ENCODE assay signal across 8 mouse cellular contexts in genomic region chr17:47294091-47294534, GRCm38 (mm10).
DNase-seq lines count a peak whose midpoint lies in the region; ATAC-seq lines count a peak whose summit lies in the region.

No protein-coding gene starts in this region.

- H3K9me3 ChIP-seq in limb, embryonic 12.5 days = no peaks in the 10 kb centered on the region
- no peaks in the 10 kb centered on the region for H3K9me3 ChIP-seq in midbrain, embryonic 15.5 days

- 0 out of 2 replicates have a peak overlapping the region, but pooled peaks have one; percentile 17 for H3K27ac ChIP-seq in limb, embryonic 12.5 days
- H3K27ac ChIP-seq in midbrain, embryonic 15.5 days = peak overlapping the region; percentile 2; the same call in 1 of the 2 replicates

- H3K27me3 ChIP-seq in limb, embryonic 12.5 days = no peaks in the 10 kb centered on the region
- no peaks in the 10 kb centered on the region for H3K27me3 ChIP-seq in midbrain, embryonic 15.5 days (replicated peaks)

- peak; percentile 66 to 86 for DNase-seq in adrenal gland, adult (ENCODE audit: inconsistent age in 2 of 2, low spot score in 1 of 2)
- no peak for DNase-seq in adrenal gland, postnatal 4 days (ENCODE audit: low spot score in 2 of 2)
- DNase-seq in adrenal gland, postnatal 25 days = peak; percentile 51
- peak; percentile 67 for DNase-seq in heart, adult 8-10 months (ENCODE audit: low spot score)
- DNase-seq in cerebellum, adult 9-10 months = no peak
- DNase-seq in thymus, postnatal 10 days (ENCODE audit: low spot score in 2 of 2) = no peak

- H3K9ac ChIP-seq in limb, embryonic 12.5 days (replicated peaks) = no peak overlapping the region
- no peak overlapping the region for H3K9ac ChIP-seq in midbrain, embryonic 15.5 days

- no peak overlapping the region for H3K4me2 ChIP-seq in limb, embryonic 12.5 days
- no peak overlapping the region for H3K4me2 ChIP-seq in midbrain, embryonic 15.5 days

- peaks cover 14% of the 10 kb centered on the region for H3K4me1 ChIP-seq in limb, embryonic 12.5 days (replicated peaks)
- peaks cover 11% of the 10 kb centered on the region for H3K4me1 ChIP-seq in midbrain, embryonic 15.5 days

- no peak for ATAC-seq in limb, embryonic 12.5 days (ENCODE audit: insufficient number of reproducible peaks, insufficient read depth, low FRiP score, low TSS enrichment, low read depth)
- peak; percentile 88 for ATAC-seq in midbrain, embryonic 15.5 days (replicated peaks)

- H3K4me3 ChIP-seq in limb, embryonic 12.5 days (replicated peaks) = no peak overlapping the region
- H3K4me3 ChIP-seq in midbrain, embryonic 15.5 days = no peak overlapping the region

- WGBS in limb, embryonic 12.5 days = 47% methylated on average over 5 of the region's 5 CpGs
- WGBS in midbrain, embryonic 15.5 days = 19% methylated on average over 5 of the region's 5 CpGs

- H3K36me3 ChIP-seq in limb, embryonic 12.5 days = peaks cover 26% of the 10 kb centered on the region; the same call in 1 of the 2 replicates
- no peaks in the 10 kb centered on the region for H3K36me3 ChIP-seq in midbrain, embryonic 15.5 days (replicated peaks)

Comparison
In these comparisons a context has a peak if more than half of its experiments do, and no peak if none do; other contexts are left out.
1. DNase-seq: peak in adrenal gland, adult (2 of 2), adrenal gland, postnatal 25 days (single experiment) and heart, adult 8-10 months (single experiment); none in adrenal gland, postnatal 4 days (0 of 2), cerebellum, adult 9-10 months (single experiment) and thymus, postnatal 10 days (0 of 2).